Mouse (Mus musculus): ENCODE results near the gene Aadac. TPM values are rescaled to one million over a fixed set of nuclear protein-coding genes. Genes with fewer than 3 reads are reported as not detected.

Aadac gene
- polyA plus RNA-seq, 1 experiment, result 146 TPM

DNA sequence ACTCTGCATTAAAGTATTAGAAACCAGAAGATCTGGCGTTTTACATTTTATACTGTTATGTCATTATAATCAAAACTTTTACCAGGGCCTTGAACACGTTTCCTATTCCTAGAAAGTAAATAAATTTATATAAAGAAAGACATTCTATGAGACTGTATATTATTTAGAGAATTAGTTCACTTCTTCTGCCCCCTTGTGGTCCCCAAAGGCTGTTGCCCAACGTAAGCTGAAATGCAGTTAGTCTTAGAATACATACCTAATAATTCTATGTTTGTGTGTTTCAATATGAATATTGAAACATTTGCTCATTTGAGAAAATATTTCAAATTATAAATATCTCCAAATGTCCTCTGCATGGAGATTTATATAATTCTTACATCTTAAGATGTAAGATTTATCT lies 30.9 kb downstream of the Aadac start:
- Histone ChIP-seq H3K4me1 (ENCODE audit: control insufficient read depth, insufficient read depth, low read length) (no peaks in the 10 kb centered on the region), H3K27ac (ENCODE audit: insufficient read depth, low read depth, low read length) (no peak overlapping the region), H3K4me3 (ENCODE audit: insufficient read depth, low read depth, low read length) (no peak overlapping the region), H3K36me3 (ENCODE audit: control insufficient read depth, insufficient read depth, low read length) (no peaks in the 10 kb centered on the region), H3K27me3 (replicated peaks; ENCODE audit: control insufficient read depth, insufficient read depth, low read length) (no peaks in the 10 kb centered on the region)
- 24% methylated on average over 3 of the region's 3 CpGs for WGBS
- TF ChIP-seq POLR2A (IDR thresholded peaks at IDR 0.05; ENCODE audit: low read depth, low read length), result no peak
- peak; percentile 18; the same call in 1 of the 2 replicates for TF ChIP-seq CTCF (conservative IDR thresholded peaks at IDR 0.05; ENCODE audit: insufficient read depth, insufficient read length, low read depth, low read length)
- peak; percentile 18 for DNase-seq

DNA sequence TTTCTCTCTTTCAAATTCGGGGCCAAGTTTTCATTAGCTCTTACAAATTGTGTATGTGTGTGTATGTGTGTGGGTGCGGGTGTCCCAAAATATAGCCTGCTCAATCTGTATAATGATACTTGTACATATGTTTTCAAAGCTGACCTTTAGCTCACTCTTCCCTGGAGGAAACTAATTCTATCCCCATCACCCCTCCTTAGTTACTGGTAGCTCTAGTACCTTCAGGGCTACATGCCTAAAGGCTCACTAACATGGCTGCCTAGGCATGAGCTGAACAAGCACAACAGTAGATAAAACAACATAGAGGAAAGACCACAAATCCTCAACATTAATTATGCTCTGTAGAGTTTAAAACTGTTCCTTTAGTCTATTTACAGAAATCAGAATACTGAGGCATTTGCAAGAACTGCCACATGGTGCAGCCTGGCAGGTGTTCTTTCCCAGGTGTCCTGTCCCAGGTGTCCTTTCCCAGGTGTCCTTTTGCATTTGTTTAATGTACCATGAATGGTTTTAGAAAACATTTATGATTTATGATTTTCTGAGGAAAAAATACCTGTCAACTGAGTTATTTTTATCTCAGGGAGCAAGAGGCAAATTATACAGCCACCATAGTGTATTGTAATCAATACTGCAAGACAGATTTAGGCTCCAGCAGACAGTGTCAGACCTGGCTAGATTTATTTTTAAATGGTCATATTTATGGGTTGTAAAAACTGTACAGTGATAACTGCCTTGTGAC lies 31.7 kb downstream of the Aadac start:
- 91% methylated on average over 2 of the region's 2 CpGs for WGBS
- no peak for DNase-seq

DNA sequence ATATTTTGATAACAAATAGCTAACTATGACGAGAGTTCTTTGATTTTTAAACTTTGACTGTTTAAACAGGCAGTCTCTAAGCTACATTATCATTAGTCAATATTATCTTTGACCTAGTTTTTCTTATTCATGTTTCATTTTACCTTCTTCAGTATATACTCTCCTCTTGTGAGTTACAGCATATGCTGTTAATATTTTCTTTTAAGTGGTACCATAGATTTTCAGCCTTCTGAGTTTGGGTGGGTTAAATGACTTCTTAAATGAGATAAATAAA lies 32.2 kb downstream of the Aadac start:
- Histone ChIP-seq H3K27ac (ENCODE audit: insufficient read depth, low read depth, low read length) (no peak overlapping the region), H3K36me3 (ENCODE audit: control insufficient read depth, insufficient read depth, low read length) (no peaks in the 10 kb centered on the region), H3K27me3 (replicated peaks; ENCODE audit: control insufficient read depth, insufficient read depth, low read length) (no peaks in the 10 kb centered on the region), H3K4me3 (ENCODE audit: insufficient read depth, low read depth, low read length) (no peak overlapping the region), H3K4me1 (ENCODE audit: control insufficient read depth, insufficient read depth, low read length) (no peaks in the 10 kb centered on the region)
- DNase-seq, result no peak
- TF ChIP-seq CTCF (conservative IDR thresholded peaks at IDR 0.05; ENCODE audit: insufficient read depth, insufficient read length, low read depth, low read length) (no peak), POLR2A (IDR thresholded peaks at IDR 0.05; ENCODE audit: low read depth, low read length) (no peak)
- WGBS, result 80% methylated on average over 1 of the region's 1 CpGs

More for the DNA sequence above, 31.7 kb downstream of the Aadac start:
- Histone ChIP-seq H3K4me3 (ENCODE audit: insufficient read depth, low read depth, low read length) (no peak overlapping the region), H3K27me3 (replicated peaks; ENCODE audit: control insufficient read depth, insufficient read depth, low read length) (no peaks in the 10 kb centered on the region), H3K36me3 (ENCODE audit: control insufficient read depth, insufficient read depth, low read length) (no peaks in the 10 kb centered on the region), H3K27ac (ENCODE audit: insufficient read depth, low read depth, low read length) (no peak overlapping the region), H3K4me1 (ENCODE audit: control insufficient read depth, insufficient read depth, low read length) (no peaks in the 10 kb centered on the region)
- TF ChIP-seq POLR2A (IDR thresholded peaks at IDR 0.05; ENCODE audit: low read depth, low read length) (no peak), CTCF (conservative IDR thresholded peaks at IDR 0.05; ENCODE audit: insufficient read depth, insufficient read length, low read depth, low read length) (no peak)

DNA sequence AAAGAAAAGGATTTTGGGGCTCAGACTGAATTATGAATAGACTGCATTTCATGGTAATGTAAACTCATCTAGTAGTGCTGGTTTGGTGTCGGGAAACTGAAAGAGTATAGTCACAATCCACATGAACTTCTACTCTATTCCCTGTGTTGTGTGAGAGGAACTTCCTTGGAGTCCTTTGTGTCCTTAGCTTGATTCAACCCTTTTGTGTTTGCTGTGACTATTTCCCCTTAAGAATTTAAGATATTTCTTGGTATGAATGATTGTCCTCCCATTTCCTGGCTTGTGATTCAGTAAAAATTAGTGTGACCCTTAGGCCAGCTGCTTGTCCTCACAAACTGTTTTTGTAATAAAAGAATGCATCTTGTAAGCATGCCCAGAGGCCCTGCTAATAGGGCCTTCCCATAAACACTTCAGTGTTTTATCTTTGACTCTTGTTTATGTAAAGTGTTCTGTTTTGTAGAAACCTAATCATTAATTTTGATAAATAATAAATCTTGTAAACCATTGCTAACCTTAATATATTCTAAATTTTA lies 53.4 kb downstream of the Aadac start:
- peaks cover 5% of the 10 kb centered on the region; the same call in 1 of the 2 replicates for H3K4me1 ChIP-seq (ENCODE audit: control insufficient read depth, insufficient read depth, low read length)
- 86% methylated on average over 1 of the region's 1 CpGs for WGBS
- TF ChIP-seq POLR2A (IDR thresholded peaks at IDR 0.05; ENCODE audit: low read depth, low read length) (no peak), CTCF (conservative IDR thresholded peaks at IDR 0.05; ENCODE audit: insufficient read depth, insufficient read length, low read depth, low read length) (no peak)
- DNase-seq, result peak; percentile 62
- no peaks in the 10 kb centered on the region for H3K36me3 ChIP-seq (ENCODE audit: control insufficient read depth, insufficient read depth, low read length)
- H3K27me3 ChIP-seq (replicated peaks; ENCODE audit: control insufficient read depth, insufficient read depth, low read length), result no peaks in the 10 kb centered on the region
- peak overlapping the region; percentile 31 for H3K27ac ChIP-seq (ENCODE audit: insufficient read depth, low read depth, low read length)
- no peak overlapping the region for H3K4me3 ChIP-seq (ENCODE audit: insufficient read depth, low read depth, low read length)

DNA sequence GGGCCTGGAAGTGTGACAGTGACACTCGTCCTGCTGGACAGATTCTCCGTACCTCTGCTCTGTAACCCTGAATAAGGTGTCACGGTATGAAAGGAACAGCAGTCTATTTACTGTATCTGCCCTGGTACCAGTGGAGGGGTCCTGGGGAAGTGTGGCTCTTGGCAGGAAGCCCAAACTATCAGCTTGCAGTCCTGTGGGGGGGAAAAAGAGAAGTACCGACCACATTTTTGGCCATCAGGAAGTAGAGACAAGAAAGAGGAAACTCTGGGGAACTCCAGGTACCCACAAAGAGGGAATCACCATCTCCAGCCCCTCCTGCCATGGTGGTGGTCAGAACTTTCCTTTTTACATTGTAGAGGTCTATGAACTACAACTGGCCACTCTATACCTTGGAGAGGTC lies 55.1 kb downstream of the Aadac start:
- WGBS, result 68% methylated on average over 4 of the region's 4 CpGs
- TF ChIP-seq POLR2A (IDR thresholded peaks at IDR 0.05; ENCODE audit: low read depth, low read length) (no peak), CTCF (conservative IDR thresholded peaks at IDR 0.05; ENCODE audit: insufficient read depth, insufficient read length, low read depth, low read length) (no peak)
- DNase-seq, result peak; percentile 20
- Histone ChIP-seq H3K27ac (ENCODE audit: insufficient read depth, low read depth, low read length) (no peak overlapping the region), H3K4me3 (ENCODE audit: insufficient read depth, low read depth, low read length) (no peak overlapping the region), H3K36me3 (ENCODE audit: control insufficient read depth, insufficient read depth, low read length) (no peaks in the 10 kb centered on the region), H3K4me1 (ENCODE audit: control insufficient read depth, insufficient read depth, low read length) (peaks cover 5% of the 10 kb centered on the region; the same call in 1 of the 2 replicates), H3K27me3 (replicated peaks; ENCODE audit: control insufficient read depth, insufficient read depth, low read length) (no peaks in the 10 kb centered on the region)

DNA sequence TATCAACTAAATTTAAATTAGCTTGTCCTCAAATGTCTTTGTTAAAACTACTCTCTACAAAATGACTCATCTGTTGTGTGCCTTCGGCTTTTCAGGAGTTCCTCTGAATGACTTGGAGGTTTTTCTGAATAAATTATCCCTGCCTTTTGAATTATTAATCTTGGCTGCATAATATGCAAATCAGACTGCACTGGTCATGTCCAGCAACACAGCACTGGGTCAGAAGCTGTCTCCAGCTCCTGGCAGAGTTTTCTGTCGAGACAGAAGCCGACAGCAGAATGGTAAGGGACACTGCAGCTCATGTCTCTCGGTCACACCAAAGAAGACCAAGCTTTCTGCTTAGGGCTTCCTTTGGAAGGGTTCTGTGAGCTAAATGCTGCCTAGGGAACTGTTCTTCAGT lies 56.1 kb downstream of the Aadac start, which contains the start of gene Sucnr1:
TSS of gene Sucnr1 (plus strand) at position 222 of the 400 bp plus-strand sequence.
- TF ChIP-seq POLR2A (IDR thresholded peaks at IDR 0.05; ENCODE audit: low read depth, low read length), result peak; percentile 28
- no peak for TF ChIP-seq CTCF (conservative IDR thresholded peaks at IDR 0.05; ENCODE audit: insufficient read depth, insufficient read length, low read depth, low read length)
- WGBS, result 26% methylated on average over 4 of the region's 4 CpGs
- peak within 1 kb of the TSS; percentile 50 for H3K4me3 ChIP-seq (ENCODE audit: insufficient read depth, low read depth, low read length)
- no peaks in the 10 kb centered on the region for H3K36me3 ChIP-seq (ENCODE audit: control insufficient read depth, insufficient read depth, low read length)
- DNase-seq, result peak; percentile 82
- peak within 1 kb of the TSS; percentile 51; the same call in 1 of the 2 replicates for H3K27ac ChIP-seq (ENCODE audit: insufficient read depth, low read depth, low read length)
- peaks cover 5% of the 10 kb centered on the region; the same call in 1 of the 2 replicates for H3K4me1 ChIP-seq (ENCODE audit: control insufficient read depth, insufficient read depth, low read length)
- H3K27me3 ChIP-seq (replicated peaks; ENCODE audit: control insufficient read depth, insufficient read depth, low read length), result no peaks in the 10 kb centered on the region

DNA sequence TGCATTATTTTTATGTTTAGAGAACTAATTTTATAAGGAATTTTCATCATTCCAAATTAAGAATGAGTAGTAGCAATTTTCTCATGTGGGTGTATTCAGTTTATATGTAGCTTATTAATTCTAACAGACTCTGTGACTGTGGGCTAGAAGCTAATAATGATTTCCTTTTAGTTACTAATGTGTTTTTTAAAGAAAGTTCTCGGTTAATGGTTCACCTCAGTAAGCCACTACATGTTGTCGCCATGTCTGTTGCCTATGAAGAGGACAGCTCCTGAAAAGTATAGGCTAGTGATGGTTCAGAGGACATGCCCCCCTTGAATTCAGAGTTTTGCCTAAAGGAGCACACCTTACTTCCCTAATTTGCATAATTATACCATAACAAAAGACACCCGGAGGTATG lies 57.2 kb downstream of the Aadac start:
- Histone ChIP-seq H3K4me3 (ENCODE audit: insufficient read depth, low read depth, low read length) (no peak overlapping the region), H3K27ac (ENCODE audit: insufficient read depth, low read depth, low read length) (no peak overlapping the region), H3K4me1 (ENCODE audit: control insufficient read depth, insufficient read depth, low read length) (peaks cover 5% of the 10 kb centered on the region; the same call in 1 of the 2 replicates), H3K27me3 (replicated peaks; ENCODE audit: control insufficient read depth, insufficient read depth, low read length) (no peaks in the 10 kb centered on the region), H3K36me3 (ENCODE audit: control insufficient read depth, insufficient read depth, low read length) (no peaks in the 10 kb centered on the region; the same call in 1 of the 2 replicates)
- peak; percentile 48 for DNase-seq
- TF ChIP-seq CTCF (conservative IDR thresholded peaks at IDR 0.05; ENCODE audit: insufficient read depth, insufficient read length, low read depth, low read length) (no peak), POLR2A (IDR thresholded peaks at IDR 0.05; ENCODE audit: low read depth, low read length) (no peak)
- WGBS, result 44% methylated on average over 3 of the region's 3 CpGs

Data from kidney, adult 2 months (tissue).